Mouse (Mus musculus) midbrain, embryonic 15.5 days (tissue): ENCODE results near the gene Dnaja4. TPM values are rescaled to one million over a fixed set of nuclear protein-coding genes. Genes with fewer than 3 reads are reported as not detected.
A peak's percentile ranks its signal among the peaks of the same experiment; 100 is the strongest.
"Not testable (repeated sequence)": the region's sequence is repeated elsewhere in the genome, so short reads cannot be mapped to it uniquely, and the experiment has no call there.

Source experiments
- ATAC-seq: fragments of 200-750 bp; cut with Nextera tagmentation; replicated peaks from 2 replicates; pipeline ENCODE4 v1.8.0; 2017; ENCODE audit warnings: moderate TSS enrichment
- H3K27ac ChIP-seq: fragments of 300-500 bp; sonication (generic); 2 replicates; pipeline ENCODE4 v1.5.1; 2015; ENCODE audit warnings: mild to moderate bottlenecking, inconsistent platforms
- H3K27me3 ChIP-seq: fragments of 300-500 bp; sonication (generic); replicated peaks from 2 replicates; pipeline ENCODE4 v1.6.1; 2015; ENCODE audit warnings: inconsistent platforms
- H3K36me3 ChIP-seq: fragments of 300-500 bp; sonication (generic); replicated peaks from 2 replicates; pipeline ENCODE4 v1.6.1; 2015; ENCODE audit warnings: inconsistent platforms
- H3K4me1 ChIP-seq: fragments of 300-500 bp; sonication (generic); 2 replicates; pipeline ENCODE4 v1.6.1; 2015; ENCODE audit warnings: inconsistent platforms
- H3K4me2 ChIP-seq: fragments of 300-500 bp; sonication (generic); 2 replicates; pipeline ENCODE4 v1.6.1; 2015; ENCODE audit warnings: inconsistent platforms, mild to moderate bottlenecking, moderate library complexity
- H3K4me3 ChIP-seq: fragments of 300-500 bp; sonication (generic); 2 replicates; pipeline ENCODE4 v1.5.1; 2015; ENCODE audit warnings: mild to moderate bottlenecking, inconsistent platforms
- H3K9ac ChIP-seq: fragments of 300-500 bp; sonication (generic); 2 replicates; pipeline ENCODE4 v1.6.1; 2015; ENCODE audit warnings: mild to moderate bottlenecking, inconsistent platforms
- H3K9me3 ChIP-seq: fragments of 300-500 bp; sonication (generic); 2 replicates; pipeline ENCODE4 v1.6.1; 2016; ENCODE audit warnings: inconsistent platforms
- WGBS: fragments of 180-500 bp; shearing (Covaris S2); methylation state at CpG from one replicate; pipeline ENCODE4 v1.1.7; 2015; ENCODE audit warnings: mixed read lengths; 5-methylcytosine and 5-hydroxymethylcytosine counted together
- polyA plus RNA-seq: library from polyadenylated mRNA; unstranded; fragments of >200 nt; fragmentation: Nextera tagmentation; extraction: Ambion mirVana; gene quantifications from 2 replicates; pipeline ENCODE4 v1.2.1, GENCODE M21; 2015

Dnaja4 gene
- polyA plus RNA-seq, 1 experiment from 2014 or later, result 7.2 TPM

GRCm38 (mm10) chr9:54676531-54676986, 22.1 kb upstream of the Dnaja4 start:
- Histone ChIP-seq H3K27me3 (no peaks in the 10 kb centered on the region), H3K36me3 (no peaks in the 10 kb centered on the region), H3K9me3 (no peaks in the 10 kb centered on the region), H3K4me3 (peak overlapping the region; percentile 25), H3K9ac (peak overlapping the region; percentile 23; the same call in 1 of the 2 replicates), H3K4me1 (no peaks in the 10 kb centered on the region), H3K4me2 (peak overlapping the region; percentile 51), H3K27ac (no peak overlapping the region)
- WGBS, result under 1% methylated on average over 14 of the region's 14 CpGs
- ATAC-seq, result peak; percentile 76

GRCm38 (mm10) chr9:54682846-54683245, 15.8 kb upstream of the Dnaja4 start:
- H3K9ac ChIP-seq, result no peak overlapping the region
- no peaks in the 10 kb centered on the region for H3K36me3 ChIP-seq
- ATAC-seq, result no peak
- H3K9me3 ChIP-seq, result no peaks in the 10 kb centered on the region
- H3K4me1 ChIP-seq, result no peaks in the 10 kb centered on the region
- no peak overlapping the region for H3K4me2 ChIP-seq
- WGBS, result 72% methylated on average over 2 of the region's 4 CpGs
- no peak overlapping the region for H3K4me3 ChIP-seq
- H3K27ac ChIP-seq, result no peak overlapping the region
- H3K27me3 ChIP-seq, result no peaks in the 10 kb centered on the region

GRCm38 (mm10) chr9:54683814-54684605, 14.7 kb upstream of the Dnaja4 start:
- no peak overlapping the region for H3K9ac ChIP-seq
- H3K4me1 ChIP-seq, result no peaks in the 10 kb centered on the region
- ATAC-seq, result no peak
- H3K9me3 ChIP-seq, result no peaks in the 10 kb centered on the region
- H3K36me3 ChIP-seq, result no peaks in the 10 kb centered on the region
- H3K4me2 ChIP-seq, result no peak overlapping the region
- H3K4me3 ChIP-seq, result no peak overlapping the region
- WGBS, result 80% methylated on average over 7 of the region's 7 CpGs
- H3K27me3 ChIP-seq, result no peaks in the 10 kb centered on the region
- no peak overlapping the region for H3K27ac ChIP-seq

GRCm38 (mm10) chr9:54687246-54688236, 11.1 kb upstream of the Dnaja4 start:
- H3K9me3 ChIP-seq, result no peaks in the 10 kb centered on the region
- WGBS, result 64% methylated on average over 14 of the region's 14 CpGs
- H3K9ac ChIP-seq, result no peak overlapping the region
- H3K4me2 ChIP-seq, result no peak overlapping the region
- no peak for ATAC-seq
- H3K27me3 ChIP-seq, result no peaks in the 10 kb centered on the region
- H3K4me3 ChIP-seq, result no peak overlapping the region
- H3K4me1 ChIP-seq, result 0 out of 2 replicates have a peak, but pooled peaks cover 4% of the 10 kb centered on the region
- H3K36me3 ChIP-seq, result no peaks in the 10 kb centered on the region
- H3K27ac ChIP-seq, result no peak overlapping the region

GRCm38 (mm10) chr9:54689446-54689845, 9.2 kb upstream of the Dnaja4 start:
- H3K4me1 ChIP-seq, result 0 out of 2 replicates have a peak, but pooled peaks cover 4% of the 10 kb centered on the region
- no peaks in the 10 kb centered on the region for H3K27me3 ChIP-seq
- no peaks in the 10 kb centered on the region for H3K36me3 ChIP-seq
- no peak overlapping the region for H3K4me3 ChIP-seq
- H3K9me3 ChIP-seq, result no peaks in the 10 kb centered on the region
- ATAC-seq, result no peak
- H3K27ac ChIP-seq, result no peak overlapping the region
- H3K4me2 ChIP-seq, result no peak overlapping the region
- 78% methylated on average over 8 of the region's 8 CpGs for WGBS
- no peak overlapping the region for H3K9ac ChIP-seq

- not testable (repeated sequence) for H3K27ac ChIP-seq, H3K27me3 ChIP-seq, H3K4me1 ChIP-seq, H3K4me3 ChIP-seq, H3K36me3 ChIP-seq, ATAC-seq, H3K9ac ChIP-seq, H3K4me2 ChIP-seq, H3K9me3 ChIP-seq
- 71% methylated on average over 2 of the region's 2 CpGs for WGBS
Measured at GRCm38 (mm10) chr9:54690697-54691096, 8.0 kb upstream of the Dnaja4 start.

GRCm38 (mm10) chr9:54691241-54691805, 7.3 kb upstream of the Dnaja4 start:
- H3K4me1 ChIP-seq, H3K27ac ChIP-seq, H3K36me3 ChIP-seq, H3K27me3 ChIP-seq, H3K9me3 ChIP-seq: not testable (repeated sequence)
- H3K9ac ChIP-seq, result peak overlapping the region; percentile 22; the same call in 1 of the 2 replicates
- H3K4me2 ChIP-seq, result peak overlapping the region; percentile 61
- peak overlapping the region; percentile 32 for H3K4me3 ChIP-seq
- ATAC-seq, result 0 out of 2 replicates have a peak, but pooled peaks have one; percentile 30
- 4% methylated on average over 30 of the region's 31 CpGs for WGBS

- peak; percentile 73 for ATAC-seq
Measured at GRCm38 (mm10) chr9:54699087-54699344, 343 bp downstream of the Dnaja4 start.

GRCm38 (mm10) chr9:54699345-54700173, 886 bp downstream of the Dnaja4 start:
- Histone ChIP-seq H3K4me2 (peak overlapping the region; percentile 94), H3K27me3 (peaks cover 7% of the 10 kb centered on the region; the same call in 1 of the 2 replicates), H3K9me3 (no peaks in the 10 kb centered on the region), H3K9ac (peak overlapping the region; percentile 71), H3K36me3 (no peaks in the 10 kb centered on the region), H3K27ac (no peak overlapping the region; the same call in 1 of the 2 replicates), H3K4me1 (peaks cover 15% of the 10 kb centered on the region), H3K4me3 (peak overlapping the region; percentile 78)
- WGBS, result under 1% methylated on average over 83 of the region's 92 CpGs
- peak; percentile 86 for ATAC-seq

More at GRCm38 (mm10) chr9:54699087-54699344, 343 bp downstream of the Dnaja4 start:
- Histone ChIP-seq H3K9ac (peak overlapping the region; percentile 71), H3K36me3 (no peaks in the 10 kb centered on the region), H3K9me3 (no peaks in the 10 kb centered on the region), H3K4me1 (peaks cover 15% of the 10 kb centered on the region), H3K4me3 (peak overlapping the region; percentile 78), H3K27me3 (peaks cover 7% of the 10 kb centered on the region; the same call in 1 of the 2 replicates), H3K4me2 (peak overlapping the region; percentile 94), H3K27ac (no peak overlapping the region; the same call in 1 of the 2 replicates)
- 8% methylated on average over 27 of the region's 27 CpGs for WGBS

GRCm38 (mm10) chr9:54700174-54700475, 1.5 kb downstream of the Dnaja4 start:
- Histone ChIP-seq H3K36me3 (no peaks in the 10 kb centered on the region), H3K4me3 (peak overlapping the region; percentile 78), H3K27me3 (peaks cover 7% of the 10 kb centered on the region; the same call in 1 of the 2 replicates), H3K9ac (peak overlapping the region; percentile 71), H3K9me3 (no peaks in the 10 kb centered on the region), H3K4me2 (peak overlapping the region; percentile 94), H3K4me1 (peaks cover 15% of the 10 kb centered on the region), H3K27ac (no peak overlapping the region)
- 29% methylated on average over 9 of the region's 9 CpGs for WGBS
- 0 out of 2 replicates have a peak, but pooled peaks have one; percentile 2 for ATAC-seq

GRCm38 (mm10) chr9:54700746-54701145, 2.1 kb downstream of the Dnaja4 start:
- H3K4me1 ChIP-seq, result peaks cover 15% of the 10 kb centered on the region
- peaks cover 7% of the 10 kb centered on the region; the same call in 1 of the 2 replicates for H3K27me3 ChIP-seq
- 81% methylated on average over 7 of the region's 7 CpGs for WGBS

More at GRCm38 (mm10) chr9:54700746-54701145, 2.1 kb downstream of the Dnaja4 start:
- Histone ChIP-seq H3K36me3 (no peaks in the 10 kb centered on the region), H3K4me2 (peak overlapping the region; percentile 94), H3K4me3 (no peak overlapping the region), H3K9ac (no peak overlapping the region), H3K27ac (no peak overlapping the region), H3K9me3 (no peaks in the 10 kb centered on the region)
- ATAC-seq, result no peak
